Mouse (Mus musculus) stomach, postnatal 0 days (tissue): ENCODE results near the gene Fam114a2.

ENCODE experiments used
- CTCF ChIP-seq: IDR thresholded peaks from 2 replicates; pipeline ENCODE4 v1.5.1; 2016; ENCODE audit warnings: antibody characterized with exemption, low read depth, mild to moderate bottlenecking, moderate library complexity
- EP300 ChIP-seq: optimal IDR thresholded peaks from 2 replicates; pipeline ENCODE3; 2016; ENCODE audit warnings: antibody characterized with exemption

DNA sequence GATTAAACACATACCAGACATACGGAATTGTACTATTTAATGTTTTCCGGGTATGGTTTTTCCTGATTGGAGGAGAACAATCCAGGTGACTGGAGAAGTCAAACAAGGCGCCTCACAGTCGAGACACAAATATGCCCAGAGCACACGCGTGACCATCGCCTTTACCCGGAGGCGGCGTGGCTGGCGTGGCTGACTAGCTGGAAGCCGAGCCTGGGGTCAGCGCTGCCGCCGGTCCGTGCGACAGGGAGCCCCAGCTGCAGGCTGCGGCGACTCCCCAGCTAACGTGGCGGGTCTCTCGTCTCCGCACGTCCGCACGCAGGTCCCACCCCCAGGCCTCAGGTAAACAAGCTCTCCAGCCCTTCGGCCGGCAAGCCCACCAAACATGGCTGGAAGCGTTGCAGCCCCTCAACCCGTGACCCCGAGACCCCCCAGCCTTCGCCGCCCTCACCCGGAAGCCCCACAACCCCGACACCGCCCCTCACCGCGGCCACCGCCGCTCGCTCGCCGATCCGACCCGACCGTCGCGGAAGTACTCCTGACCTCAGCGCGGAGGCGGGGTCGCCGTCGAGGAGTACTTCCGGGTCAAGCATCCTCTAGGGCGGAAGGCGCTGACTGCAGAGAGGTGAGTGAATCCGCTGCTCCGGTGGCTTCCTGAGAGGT, at the start of gene Fam114a2, which contains the start of gene Mfap3:
- TF ChIP-seq CTCF (no peak), EP300 (no peak)
